Mouse (Mus musculus): ENCODE data around the gene Cmtr1.
"Not testable (repeated sequence)": the region's sequence is repeated elsewhere in the genome, so short reads cannot be mapped to it uniquely, and the experiment has no call there.

Cmtr1 gene

DNA sequence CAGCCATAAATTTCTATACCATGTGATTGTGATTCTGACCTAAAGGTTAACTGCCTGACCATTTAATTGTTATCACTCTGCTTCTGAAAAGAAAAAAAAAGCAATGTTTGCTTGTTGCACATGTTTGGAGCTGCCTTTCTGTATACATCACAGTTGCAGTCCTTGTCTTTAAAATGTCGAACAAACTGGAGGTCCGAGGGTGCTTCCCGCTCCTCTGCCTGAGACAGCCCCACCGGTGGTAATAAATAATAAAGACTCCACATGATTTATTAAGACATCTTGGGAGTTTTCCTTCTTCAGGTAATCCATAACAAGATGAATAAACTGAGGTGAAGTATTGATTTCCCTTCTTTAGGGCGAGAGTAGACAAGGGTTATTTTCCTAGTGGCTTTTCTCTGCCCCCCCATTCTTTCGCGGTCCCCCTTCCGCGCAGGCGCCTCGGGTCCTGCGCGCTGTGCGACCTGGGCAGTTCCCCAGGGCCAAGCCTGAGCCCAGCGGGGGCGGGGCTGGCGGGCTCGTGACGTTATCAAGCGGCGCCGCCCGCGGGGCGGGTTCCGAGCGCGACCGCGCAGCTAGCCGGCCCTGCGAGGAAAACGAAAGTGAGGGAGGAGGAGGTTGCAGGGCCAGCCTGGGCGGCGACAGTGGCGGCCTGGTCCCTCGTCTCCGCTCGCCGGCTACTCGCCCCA, at the start of gene Cmtr1:
TSS of gene Cmtr1 (plus strand) at position 520 of the 686 bp plus-strand sequence.
- peak; percentile 94 to 99 for DNase-seq

DNA sequence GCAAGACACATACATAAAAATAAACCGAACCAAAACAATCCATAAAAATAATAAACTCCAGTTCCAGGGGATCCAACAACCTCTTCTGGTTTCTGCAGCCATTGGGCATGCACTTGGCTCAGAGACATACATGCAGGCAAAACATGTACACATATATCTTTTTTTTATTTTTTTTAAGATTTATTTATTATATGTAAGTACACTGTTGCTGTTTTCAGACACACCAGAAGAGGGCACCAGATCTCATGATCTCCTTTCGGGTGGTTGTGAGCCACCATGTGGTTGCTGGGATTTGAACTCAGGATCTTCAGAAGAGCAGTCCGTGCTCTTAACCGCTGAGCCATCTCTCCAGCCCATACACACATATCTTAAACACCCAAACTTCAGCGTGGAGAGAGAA, 46.9 kb upstream of the Cmtr1 start:
- DNase-seq: not testable (repeated sequence)

DNA sequence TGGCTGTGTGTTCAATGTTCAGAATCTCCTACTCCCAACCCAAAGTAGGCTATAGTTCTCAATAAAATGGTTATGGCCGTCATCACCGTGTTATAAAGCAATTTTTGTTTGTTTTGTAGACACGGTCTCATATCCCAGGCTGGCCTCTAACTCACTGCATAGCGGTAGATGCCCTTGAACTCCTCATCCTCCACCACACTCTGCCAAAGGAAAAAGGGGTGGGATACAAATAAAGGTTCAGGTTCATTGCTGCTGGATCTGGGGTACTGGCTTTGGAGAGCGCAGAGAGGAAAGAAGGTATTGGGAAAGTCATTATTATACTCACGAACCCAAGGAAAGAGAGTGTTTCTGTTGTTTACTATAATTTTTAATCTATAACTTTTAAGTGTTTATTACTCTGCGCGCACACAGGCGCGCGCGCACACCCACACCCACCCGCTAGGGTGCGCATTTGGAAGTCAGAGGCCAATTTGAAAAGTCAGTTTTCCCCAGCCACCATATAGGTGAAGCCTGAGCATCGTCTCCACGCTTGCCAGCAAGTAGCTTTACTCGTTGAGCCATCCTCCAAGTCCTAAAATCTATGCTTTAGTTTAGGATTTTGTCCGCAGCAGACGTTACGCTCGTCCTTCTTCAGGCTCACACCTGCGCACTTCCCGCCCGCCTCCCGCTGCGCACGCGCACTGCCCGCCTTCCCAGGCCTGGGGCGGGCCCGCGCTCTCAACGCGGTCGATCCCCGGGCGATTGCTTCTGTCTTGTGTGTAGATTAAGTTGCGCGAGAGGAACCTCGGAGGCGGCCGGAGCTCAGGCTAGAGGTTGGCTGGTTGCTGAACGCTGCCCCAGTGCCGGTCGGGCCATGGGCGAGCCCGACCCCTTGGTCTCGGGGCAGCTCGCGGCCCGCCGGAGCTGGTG, 46.0 kb upstream of the Cmtr1 start, which contains the start of the genes Rnf8 and Gm28043:
TSS of gene Rnf8 (plus strand) at position 676 of the 909 bp plus-strand sequence.
TSS of gene Gm28043 (plus strand) at position 762 of the 909 bp plus-strand sequence.
- peak; percentile 92 to 96 for DNase-seq

DNA sequence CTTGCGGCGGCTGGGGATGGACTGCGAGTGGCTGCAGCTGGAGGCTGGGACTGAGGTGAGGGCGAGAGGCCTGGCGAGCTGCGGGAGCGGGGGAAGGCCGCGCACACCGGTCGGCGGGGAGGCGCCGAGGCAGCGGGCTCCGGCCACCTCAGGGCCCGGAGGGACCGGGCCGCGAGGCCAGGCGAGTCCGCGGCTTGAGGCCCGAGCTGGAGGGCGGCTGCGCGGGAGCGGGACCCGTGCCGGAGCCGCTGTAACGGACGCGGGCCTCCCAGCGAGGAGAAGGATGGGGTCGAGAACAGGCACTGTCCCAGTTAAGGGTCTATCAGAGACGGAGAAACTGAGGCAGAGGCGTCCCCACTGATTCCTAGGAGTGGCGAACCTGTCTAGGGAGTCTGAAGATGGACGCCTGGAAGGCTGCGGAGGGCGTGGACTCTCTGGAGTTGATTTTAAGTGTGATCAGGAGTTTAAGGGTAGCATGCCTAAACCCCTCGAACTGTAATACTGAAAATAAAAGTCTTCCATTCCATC, 45.3 kb upstream of the Cmtr1 start:
- DNase-seq: no peak

DNA sequence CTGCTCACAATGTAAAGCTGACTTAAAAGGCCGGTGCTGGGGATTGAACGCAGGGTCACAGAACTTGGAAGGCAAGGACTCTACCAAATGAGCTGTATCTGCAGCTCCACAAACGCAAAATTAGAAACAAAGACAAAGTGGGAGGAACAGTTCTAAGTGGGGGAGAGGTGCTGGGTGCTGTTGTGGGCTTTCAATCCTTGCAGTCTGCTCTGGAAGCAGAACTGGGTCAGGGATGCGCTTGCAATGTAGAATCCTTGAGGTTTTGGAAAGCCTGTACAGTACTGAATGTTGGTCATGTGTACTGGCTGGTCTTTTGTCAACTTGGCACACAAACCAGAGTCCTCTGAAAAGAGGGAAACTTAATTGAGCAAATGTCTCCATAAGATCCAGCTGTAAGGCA, 44.8 kb upstream of the Cmtr1 start:
- DNase-seq: no peak

GRCm38 (mm10) chr17:29619231-29619630, 41.2 kb upstream of the Cmtr1 start:
- no peak for DNase-seq

DNA sequence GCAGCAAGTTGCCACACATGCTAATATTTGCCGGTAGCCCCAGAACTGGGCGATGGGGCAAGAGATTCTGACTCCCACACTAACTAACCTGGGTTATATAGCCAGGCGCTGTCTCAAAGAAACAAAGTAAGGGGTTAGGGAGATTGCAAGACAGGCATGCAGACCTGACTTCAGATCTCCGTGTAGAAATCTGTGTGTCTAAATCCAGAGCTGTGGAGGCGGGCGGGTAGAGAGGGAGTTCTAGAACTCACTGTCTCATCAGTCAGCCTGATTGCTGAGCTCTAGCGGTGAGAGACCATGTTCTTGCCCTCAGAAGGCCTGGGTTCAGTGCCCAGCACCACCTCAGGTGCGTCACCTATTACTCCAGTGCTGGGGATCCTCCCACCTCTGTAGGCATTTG, 36.9 kb upstream of the Cmtr1 start:
- DNase-seq: no peak

GRCm38 (mm10) chr17:29627285-29627684, 33.1 kb upstream of the Cmtr1 start:
- no peak for DNase-seq

- peak; percentile 50 to 67 for DNase-seq
Measured at GRCm38 (mm10) chr17:29628946-29629345, 31.4 kb upstream of the Cmtr1 start.

GRCm38 (mm10) chr17:29629620-29630019, 30.8 kb upstream of the Cmtr1 start:
- no peak for DNase-seq

GRCm38 (mm10) chr17:29632312-29632711, 28.1 kb upstream of the Cmtr1 start:
- DNase-seq: no peak

DNA sequence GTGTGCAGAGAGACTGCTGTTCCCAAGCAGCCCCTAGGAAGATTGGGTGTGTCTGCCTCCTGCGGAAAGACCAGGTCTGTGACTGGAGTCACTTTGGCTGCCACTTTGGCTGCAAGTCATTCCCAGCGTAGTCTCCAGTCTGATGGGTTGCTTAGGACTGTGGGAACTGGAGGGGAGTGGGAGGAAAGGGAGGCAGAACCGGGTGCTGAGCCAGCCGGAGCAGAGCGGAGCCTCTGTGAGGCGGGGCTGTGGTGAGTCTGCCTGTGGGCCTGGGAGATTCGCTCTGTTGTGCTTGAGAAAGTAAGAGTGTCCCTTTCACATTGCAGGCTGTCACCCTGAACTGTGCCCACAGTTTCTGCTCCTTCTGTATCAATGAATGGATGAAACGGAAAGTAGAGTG, 24.9 kb upstream of the Cmtr1 start:
- DNase-seq: no peak

- peak; percentile 65 to 72 for DNase-seq
Measured at GRCm38 (mm10) chr17:29636118-29636517, 24.3 kb upstream of the Cmtr1 start.

- peak in 1 of 2 experiments; percentile 25 for DNase-seq
Measured at GRCm38 (mm10) chr17:29637377-29637776, 23.0 kb upstream of the Cmtr1 start.

DNA sequence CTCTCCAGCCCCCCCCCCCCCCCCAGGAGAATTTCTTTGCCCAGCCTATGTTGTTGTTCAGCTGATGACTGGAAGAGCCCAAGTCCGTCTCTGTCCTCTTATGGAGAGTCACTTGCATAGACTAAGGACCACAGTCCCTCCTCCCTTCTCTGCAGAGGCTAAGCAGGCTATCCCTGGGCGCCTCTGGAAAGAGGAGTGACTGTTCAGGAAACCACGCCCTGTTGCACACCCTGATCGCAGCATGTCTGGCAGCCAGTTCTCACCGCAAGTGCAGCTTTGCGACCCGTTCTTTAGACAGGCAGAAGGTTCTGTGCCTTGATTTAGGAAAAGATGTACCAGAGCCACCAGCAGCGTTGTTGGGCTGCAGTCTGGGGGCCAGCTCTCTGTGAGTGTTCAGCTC, 22.5 kb upstream of the Cmtr1 start:
- DNase-seq: no peak

- DNase-seq: no peak
Measured at GRCm38 (mm10) chr17:29640971-29641370, 19.4 kb upstream of the Cmtr1 start.

DNA sequence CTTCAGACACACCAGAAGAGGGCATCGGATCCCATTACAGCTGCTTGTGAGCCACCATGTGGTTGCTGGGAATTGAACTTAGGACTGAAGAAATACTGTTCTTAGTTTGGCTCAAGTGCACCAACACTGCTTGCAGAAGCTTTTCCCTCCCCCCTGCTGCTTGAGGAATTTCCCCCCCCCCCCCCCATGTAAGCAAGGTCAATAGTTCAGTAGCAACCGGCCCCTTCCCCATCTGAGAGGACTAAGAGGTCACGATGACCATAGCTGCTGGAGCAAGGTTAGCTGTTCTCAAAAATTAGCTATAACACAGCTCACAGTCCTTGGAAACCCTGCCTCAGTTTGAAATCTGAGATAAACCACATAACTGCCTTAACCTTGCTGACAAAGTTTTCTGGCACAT, 18.2 kb upstream of the Cmtr1 start:
- DNase-seq: no peak

- no peak for DNase-seq
Measured at GRCm38 (mm10) chr17:29658249-29658648, 2.1 kb upstream of the Cmtr1 start.

GRCm38 (mm10) chr17:29660762-29661391, 482 bp downstream of the Cmtr1 start:
- no peak for DNase-seq

- DNase-seq: peak; percentile 45 to 46
Measured at GRCm38 (mm10) chr17:29662145-29662544, 1.8 kb downstream of the Cmtr1 start.

GRCm38 (mm10) chr17:29668051-29668986, 7.9 kb downstream of the Cmtr1 start:
- DNase-seq: peak; percentile 86 to 92

DNA sequence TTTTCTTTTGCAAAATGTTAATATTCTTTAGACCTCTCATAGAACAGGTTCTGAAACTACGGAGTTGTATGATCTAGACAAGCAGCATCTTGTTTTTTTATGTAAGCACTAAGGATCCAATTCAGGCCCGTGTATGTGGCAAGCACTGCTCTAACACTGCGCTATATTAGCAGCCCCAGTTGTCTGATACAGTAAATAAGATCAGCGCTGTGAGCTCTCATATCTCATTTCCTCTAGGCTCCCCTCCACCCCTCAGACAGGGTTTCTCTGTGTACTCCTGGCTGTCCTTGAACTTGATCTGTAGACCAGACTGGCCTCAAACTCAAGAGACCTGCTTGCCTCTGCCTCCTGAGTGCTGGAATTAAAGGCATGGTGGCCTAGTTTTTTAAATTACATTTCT, 8.6 kb downstream of the Cmtr1 start:
- DNase-seq: no peak
